Mouse (Mus musculus) megakaryocyte, embryonic 14.5 days (primary cell): ENCODE measurements around the gene Pgf.

Source experiments
- FLI1 ChIP-seq: IDR thresholded peaks from 2 replicates; pipeline ENCODE4 v1.6.1; 2012; ENCODE audit warnings: low read length, inconsistent platforms, mixed read lengths
- GATA1 ChIP-seq: IDR thresholded peaks from 3 replicates; pipeline ENCODE4 v1.6.1; 2012; ENCODE audit warnings: mixed read lengths, low read length, inconsistent platforms, borderline replicate concordance

DNA sequence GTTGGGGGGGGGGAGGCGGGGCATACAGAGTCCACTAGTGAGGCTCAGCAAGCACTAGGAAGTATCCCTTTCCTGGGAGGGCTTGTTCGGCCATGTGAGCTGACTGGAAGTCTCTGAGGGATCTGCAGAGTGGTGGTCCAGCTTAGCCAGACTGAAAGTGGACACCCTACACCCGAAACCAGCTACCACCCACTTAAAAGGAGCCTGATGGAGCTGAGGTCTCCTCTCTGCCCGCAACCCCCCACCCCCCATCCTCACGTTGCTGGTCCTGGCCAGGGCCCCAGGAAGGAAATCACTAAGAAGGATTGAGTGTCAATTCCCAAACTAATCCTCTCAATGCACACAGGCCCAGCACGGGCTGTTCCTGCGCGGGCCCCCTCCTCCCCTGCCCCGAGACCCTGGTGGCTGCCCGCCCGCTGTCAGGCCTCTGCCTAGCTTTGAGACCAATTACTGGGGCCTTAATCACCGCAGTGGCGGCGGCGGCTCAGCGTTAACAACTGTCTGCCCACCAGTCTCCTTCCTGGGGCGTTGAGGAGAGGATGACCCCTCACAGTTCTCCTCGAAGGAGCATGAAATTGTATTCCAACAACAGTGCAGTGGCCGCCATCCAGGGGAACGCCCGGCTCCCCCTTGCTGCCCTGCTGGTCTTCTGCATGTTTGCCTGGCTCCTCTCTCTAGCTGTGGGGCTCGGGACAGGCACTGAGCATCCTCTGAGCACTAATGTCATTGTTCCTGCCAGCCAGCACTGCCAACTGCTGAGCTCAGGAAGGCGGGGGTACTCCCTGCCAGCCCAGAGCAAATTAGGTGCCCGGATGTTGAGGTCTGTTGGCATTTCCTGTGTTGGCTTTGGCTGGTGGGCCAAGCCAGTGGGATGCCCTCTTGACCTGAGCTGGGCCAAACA, 23.6 kb upstream of the Pgf start:
- TF ChIP-seq FLI1 = no peak
- no peak for TF ChIP-seq GATA1
